Mouse (Mus musculus): Measurements from ENCODE around the gene Sorbs2. TPM values are rescaled to one million over a fixed set of nuclear protein-coding genes. Genes with fewer than 3 reads are reported as not detected.

The Sorbs2 gene
- polyA plus RNA-seq, 1 experiment = 0.09 TPM

GRCm38 (mm10) chr8:45675821-45676279 is 168.3 kb downstream of the Sorbs2 start:
- TF ChIP-seq CEBPB (IDR thresholded peaks at IDR 0.05; ENCODE audit: low read depth) (no peak), FOSL1 (IDR thresholded peaks at IDR 0.05; ENCODE audit: insufficient read depth, low read length, poor library complexity, severe bottlenecking) (no peak), MAX (IDR thresholded peaks at IDR 0.05) (no peak)

GRCm38 (mm10) chr8:45677114-45677853 is 169.7 kb downstream of the Sorbs2 start:
- Histone ChIP-seq H3K4me3 (ENCODE audit: insufficient read depth, poor library complexity, severe bottlenecking) (no peak overlapping the region), H3K79me2 (ENCODE audit: control insufficient read depth, insufficient read depth) (no peaks in the 10 kb centered on the region), H3K27me3 (ENCODE audit: control insufficient read depth, insufficient read depth, insufficient read length) (no peaks in the 10 kb centered on the region), H3ac (ENCODE audit: control insufficient read depth, insufficient read length, low read depth) (no peak overlapping the region), H3K79me3 (ENCODE audit: low read depth) (no peaks in the 10 kb centered on the region), H3K36me3 (ENCODE audit: control insufficient read depth, insufficient read depth) (no peaks in the 10 kb centered on the region)
- TF ChIP-seq CEBPB (IDR thresholded peaks at IDR 0.05; ENCODE audit: low read depth) (no peak), MAX (IDR thresholded peaks at IDR 0.05) (no peak), CTCF (IDR thresholded peaks at IDR 0.05; ENCODE audit: control insufficient read depth, insufficient read depth, insufficient read length) (no peak), MYOD1 (IDR thresholded peaks at IDR 0.05; ENCODE audit: control insufficient read depth, insufficient read length, low read depth) (no peak), FOSL1 (IDR thresholded peaks at IDR 0.05; ENCODE audit: insufficient read depth, low read length, poor library complexity, severe bottlenecking) (no peak), MYOG (IDR thresholded peaks at IDR 0.05; ENCODE audit: control insufficient read depth, extremely low read depth, insufficient read length) (no peak), USF1 (IDR thresholded peaks at IDR 0.05; ENCODE audit: low read depth) (no peak)

More at GRCm38 (mm10) chr8:45675821-45676279, 168.3 kb downstream of the Sorbs2 start:
- H3K27me3 ChIP-seq (ENCODE audit: control insufficient read depth, insufficient read depth, insufficient read length) = no peaks in the 10 kb centered on the region
- H3K4me3 ChIP-seq (ENCODE audit: insufficient read depth, poor library complexity, severe bottlenecking) = no peak overlapping the region
- H3K79me2 ChIP-seq (ENCODE audit: control insufficient read depth, insufficient read depth) = no peaks in the 10 kb centered on the region
- no peaks in the 10 kb centered on the region for H3K79me3 ChIP-seq (ENCODE audit: low read depth)
- no peak overlapping the region for H3ac ChIP-seq (ENCODE audit: control insufficient read depth, insufficient read length, low read depth)
- H3K36me3 ChIP-seq (ENCODE audit: control insufficient read depth, insufficient read depth) = no peaks in the 10 kb centered on the region

DNA sequence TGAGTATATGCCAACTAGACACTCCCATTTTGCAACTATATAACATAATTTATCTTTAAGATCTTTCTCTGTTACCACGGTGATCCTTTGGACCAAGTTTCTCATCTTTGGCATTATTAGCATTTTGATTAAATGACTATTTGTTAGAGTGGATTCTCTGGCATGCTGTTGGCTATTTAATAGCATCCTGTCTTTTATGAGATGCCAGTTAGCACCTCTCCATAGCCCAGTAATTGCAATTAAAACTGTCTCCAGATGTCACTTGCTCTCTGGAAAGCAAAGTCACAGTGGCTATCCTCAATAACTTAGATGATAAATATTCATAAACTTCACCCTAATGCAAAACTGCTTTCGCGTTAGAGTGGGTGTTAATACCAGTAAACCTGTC is 170.3 kb downstream of the Sorbs2 start:
- Histone ChIP-seq H3ac (ENCODE audit: control insufficient read depth, insufficient read length, low read depth) (no peak overlapping the region), H3K36me3 (ENCODE audit: control insufficient read depth, insufficient read depth) (no peaks in the 10 kb centered on the region), H3K27me3 (ENCODE audit: control insufficient read depth, insufficient read depth, insufficient read length) (no peaks in the 10 kb centered on the region), H3K4me3 (ENCODE audit: insufficient read depth, poor library complexity, severe bottlenecking) (no peak overlapping the region), H3K79me2 (ENCODE audit: control insufficient read depth, insufficient read depth) (no peaks in the 10 kb centered on the region), H3K79me3 (ENCODE audit: low read depth) (no peaks in the 10 kb centered on the region)
- TF ChIP-seq MAX (IDR thresholded peaks at IDR 0.05) (no peak), MYOG (IDR thresholded peaks at IDR 0.05; ENCODE audit: control insufficient read depth, extremely low read depth, insufficient read length) (no peak), MYOD1 (IDR thresholded peaks at IDR 0.05; ENCODE audit: control insufficient read depth, insufficient read length, low read depth) (no peak), FOSL1 (IDR thresholded peaks at IDR 0.05; ENCODE audit: insufficient read depth, low read length, poor library complexity, severe bottlenecking) (no peak), CEBPB (IDR thresholded peaks at IDR 0.05; ENCODE audit: low read depth) (no peak), USF1 (IDR thresholded peaks at IDR 0.05; ENCODE audit: low read depth) (no peak), CTCF (IDR thresholded peaks at IDR 0.05; ENCODE audit: control insufficient read depth, insufficient read depth, insufficient read length) (no peak)

DNA sequence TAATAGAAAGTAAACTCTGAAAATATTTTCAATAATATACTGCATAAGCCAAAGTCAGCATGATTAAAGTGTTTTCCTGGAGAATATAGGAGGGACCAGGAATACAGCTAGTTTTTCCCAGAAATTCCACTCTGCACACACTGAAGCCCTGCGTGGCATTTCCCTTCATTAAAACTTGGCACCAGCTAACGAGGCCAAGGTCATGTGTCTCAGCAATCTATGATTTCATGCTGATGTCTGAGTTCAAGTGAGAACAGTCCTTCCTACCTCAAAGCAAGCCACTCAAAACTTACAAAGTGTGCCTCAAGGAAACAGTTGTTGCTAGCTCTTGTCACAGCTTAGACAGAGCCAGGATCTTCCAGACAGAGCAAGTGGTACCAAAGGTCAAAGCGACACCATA is 173.6 kb downstream of the Sorbs2 start:
- Histone ChIP-seq H3K27me3 (ENCODE audit: control insufficient read depth, insufficient read depth, insufficient read length) (no peaks in the 10 kb centered on the region), H3K4me3 (ENCODE audit: insufficient read depth, poor library complexity, severe bottlenecking) (no peak overlapping the region), H3K79me3 (ENCODE audit: low read depth) (no peaks in the 10 kb centered on the region), H3K79me2 (ENCODE audit: control insufficient read depth, insufficient read depth) (no peaks in the 10 kb centered on the region), H3ac (ENCODE audit: control insufficient read depth, insufficient read length, low read depth) (no peak overlapping the region), H3K36me3 (ENCODE audit: control insufficient read depth, insufficient read depth) (no peaks in the 10 kb centered on the region)
- no peak for TF ChIP-seq MYOG (IDR thresholded peaks at IDR 0.05; ENCODE audit: control insufficient read depth, extremely low read depth, insufficient read length)
- TF ChIP-seq USF1 (IDR thresholded peaks at IDR 0.05; ENCODE audit: low read depth) = no peak
- no peak for TF ChIP-seq FOSL1 (IDR thresholded peaks at IDR 0.05; ENCODE audit: insufficient read depth, low read length, poor library complexity, severe bottlenecking)
- TF ChIP-seq CTCF (IDR thresholded peaks at IDR 0.05; ENCODE audit: control insufficient read depth, insufficient read depth, insufficient read length) = no peak
- TF ChIP-seq MYOD1 (IDR thresholded peaks at IDR 0.05; ENCODE audit: control insufficient read depth, insufficient read length, low read depth) = no peak
- TF ChIP-seq CEBPB (IDR thresholded peaks at IDR 0.05; ENCODE audit: low read depth) = no peak
- no peak for TF ChIP-seq MAX (IDR thresholded peaks at IDR 0.05)

GRCm38 (mm10) chr8:45682845-45683383 is 175.3 kb downstream of the Sorbs2 start:
- no peaks in the 10 kb centered on the region for H3K79me3 ChIP-seq (ENCODE audit: low read depth)
- H3K27me3 ChIP-seq (ENCODE audit: control insufficient read depth, insufficient read depth, insufficient read length) = no peaks in the 10 kb centered on the region
- no peak overlapping the region for H3ac ChIP-seq (ENCODE audit: control insufficient read depth, insufficient read length, low read depth)
- no peaks in the 10 kb centered on the region for H3K36me3 ChIP-seq (ENCODE audit: control insufficient read depth, insufficient read depth)
- no peaks in the 10 kb centered on the region for H3K79me2 ChIP-seq (ENCODE audit: control insufficient read depth, insufficient read depth)
- TF ChIP-seq MYOD1 (IDR thresholded peaks at IDR 0.05; ENCODE audit: control insufficient read depth, insufficient read length, low read depth) = no peak
- no peak for TF ChIP-seq CEBPB (IDR thresholded peaks at IDR 0.05; ENCODE audit: low read depth)
- TF ChIP-seq FOSL1 (IDR thresholded peaks at IDR 0.05; ENCODE audit: insufficient read depth, low read length, poor library complexity, severe bottlenecking) = no peak
- TF ChIP-seq MYOG (IDR thresholded peaks at IDR 0.05; ENCODE audit: control insufficient read depth, extremely low read depth, insufficient read length) = no peak
- no peak for TF ChIP-seq MAX (IDR thresholded peaks at IDR 0.05)
- TF ChIP-seq USF1 (IDR thresholded peaks at IDR 0.05; ENCODE audit: low read depth) = no peak
- TF ChIP-seq CTCF (IDR thresholded peaks at IDR 0.05; ENCODE audit: control insufficient read depth, insufficient read depth, insufficient read length) = no peak
- no peak overlapping the region for H3K4me3 ChIP-seq (ENCODE audit: insufficient read depth, poor library complexity, severe bottlenecking)
